Mouse (Mus musculus) fibroblast of lung, adult 2 months (primary cell): ENCODE data around the gene Slc2a1.

ENCODE experiments used
- DNase-seq: peaks from one replicate; pipeline ENCODE4 v3.0.0-alpha.2; 2011; ENCODE audit warnings: low read depth

The Slc2a1 gene

GRCm38 (mm10) chr4:119098216-119099210 lies 10.0 kb upstream of the Slc2a1 start:
- DNase-seq, result no peak

- DNase-seq, result no peak
These were observed 7.1 kb upstream of the Slc2a1 start for GRCm38 (mm10) chr4:119101392-119101791.

- DNase-seq, result no peak
These were observed 6.0 kb upstream of the Slc2a1 start for GRCm38 (mm10) chr4:119102350-119103126.

GRCm38 (mm10) chr4:119104847-119105246 lies 3.7 kb upstream of the Slc2a1 start:
- no peak for DNase-seq

DNA sequence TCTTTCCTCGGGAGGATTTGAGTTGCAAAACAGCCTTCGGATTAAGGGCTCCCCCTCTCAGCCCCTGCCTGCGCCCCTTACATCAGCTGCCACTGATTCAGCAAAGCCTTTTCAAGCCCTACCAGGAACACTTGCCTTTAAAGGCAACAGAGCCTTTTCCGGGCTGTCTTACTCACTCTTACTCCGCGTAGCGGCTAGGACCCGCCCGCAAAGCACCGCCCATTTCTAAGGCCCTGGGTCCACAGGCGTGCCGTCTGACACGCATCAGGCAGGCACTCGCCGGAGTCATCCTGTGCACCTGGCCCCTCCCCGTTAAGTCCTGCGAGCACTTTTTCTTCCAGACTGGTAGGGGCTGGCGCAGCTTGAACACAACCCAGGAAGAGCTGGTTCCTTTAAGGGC lies 2.8 kb upstream of the Slc2a1 start:
- DNase-seq, result peak; percentile 59

- no peak for DNase-seq
These were observed 644 bp upstream of the Slc2a1 start for GRCm38 (mm10) chr4:119107867-119108266.

DNA sequence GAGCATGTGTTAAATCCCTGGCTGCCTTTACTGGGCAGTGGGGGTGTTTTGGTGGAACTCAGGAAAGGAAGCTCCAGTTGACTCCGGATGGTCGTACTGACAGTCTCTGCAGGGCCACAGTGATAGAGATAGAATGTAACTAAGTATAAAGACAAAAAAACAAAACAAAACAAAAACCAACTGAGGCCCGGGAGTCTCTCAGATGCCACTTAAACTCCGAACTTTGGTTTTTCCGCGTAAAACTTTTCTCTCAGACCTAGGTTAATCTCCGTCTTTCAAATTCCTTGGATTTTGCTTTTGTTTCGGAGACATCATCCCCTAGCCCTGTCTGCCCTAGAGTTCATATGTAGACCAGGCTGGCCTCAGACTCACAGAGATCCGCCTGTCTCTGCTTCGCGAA lies 1.1 kb downstream of the Slc2a1 start:
- DNase-seq, result no peak

DNA sequence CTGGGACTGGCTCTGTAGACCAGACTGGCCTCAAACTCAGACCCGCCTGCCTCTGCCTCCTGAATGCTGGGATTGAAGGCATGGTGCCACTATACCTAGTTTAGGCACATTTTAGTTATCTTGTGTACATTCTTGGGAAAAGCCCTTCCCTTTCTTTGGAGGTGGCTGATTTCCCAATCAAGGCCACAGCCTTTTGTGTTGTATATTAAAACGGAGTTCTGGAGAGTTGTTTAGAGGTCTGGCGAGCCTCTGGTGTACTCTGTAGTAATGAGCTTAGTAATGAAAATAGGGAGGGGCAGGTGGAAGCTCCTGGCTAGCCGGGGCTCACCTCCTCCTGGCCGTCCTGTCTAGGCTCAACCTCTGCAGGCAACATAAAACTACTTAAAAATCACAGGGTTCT lies 2.0 kb downstream of the Slc2a1 start:
- no peak for DNase-seq

DNA sequence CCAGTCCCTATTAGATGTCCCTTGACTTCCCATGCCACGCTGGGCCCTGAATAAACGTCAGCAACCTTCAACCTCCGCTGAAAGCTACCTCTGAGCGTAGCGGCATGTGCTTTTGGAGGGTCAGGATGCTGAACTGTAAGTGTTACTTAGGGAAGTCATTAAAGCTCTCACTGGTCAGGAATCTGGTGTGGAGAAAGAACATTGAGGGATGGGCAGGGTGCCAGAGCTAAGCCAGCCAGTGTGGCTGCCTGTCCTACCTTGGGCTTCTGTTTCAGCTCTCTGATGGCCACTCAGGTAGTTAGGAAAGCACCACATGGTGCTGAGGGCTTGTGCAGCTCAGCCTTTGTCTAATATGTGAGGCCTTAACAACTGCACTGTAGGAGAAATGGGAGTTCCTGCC lies 2.9 kb downstream of the Slc2a1 start:
- no peak for DNase-seq

- DNase-seq, result no peak
These were observed 3.9 kb downstream of the Slc2a1 start for GRCm38 (mm10) chr4:119112256-119112885.

GRCm38 (mm10) chr4:119115611-119116070 lies 7.1 kb downstream of the Slc2a1 start:
- DNase-seq, result no peak

GRCm38 (mm10) chr4:119116336-119116735 lies 7.8 kb downstream of the Slc2a1 start:
- no peak for DNase-seq

- no peak for DNase-seq
These were observed 9.1 kb downstream of the Slc2a1 start for GRCm38 (mm10) chr4:119117571-119117970.

DNA sequence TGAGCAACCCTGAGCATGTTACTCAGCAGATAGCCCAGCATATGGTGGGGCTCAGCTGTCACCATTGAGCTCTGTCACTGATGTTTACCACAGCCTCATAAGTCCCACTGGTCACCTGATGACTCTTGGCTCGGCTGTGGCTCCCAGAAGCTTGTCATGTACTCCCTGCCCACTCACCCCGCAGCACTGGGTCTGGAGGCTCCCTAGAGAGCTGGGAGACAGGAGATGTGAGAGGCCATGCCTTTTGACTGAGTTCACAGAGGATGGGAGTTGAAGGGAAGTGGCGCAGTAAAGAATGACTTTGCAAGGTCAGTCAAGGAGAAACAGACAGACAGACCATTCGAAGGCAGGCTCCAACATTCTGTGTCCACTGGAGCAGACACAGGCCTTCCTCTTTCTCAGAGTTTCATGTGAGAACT lies 10.2 kb downstream of the Slc2a1 start:
- no peak for DNase-seq

GRCm38 (mm10) chr4:119119354-119119753 lies 10.8 kb downstream of the Slc2a1 start:
- DNase-seq, result no peak

DNA sequence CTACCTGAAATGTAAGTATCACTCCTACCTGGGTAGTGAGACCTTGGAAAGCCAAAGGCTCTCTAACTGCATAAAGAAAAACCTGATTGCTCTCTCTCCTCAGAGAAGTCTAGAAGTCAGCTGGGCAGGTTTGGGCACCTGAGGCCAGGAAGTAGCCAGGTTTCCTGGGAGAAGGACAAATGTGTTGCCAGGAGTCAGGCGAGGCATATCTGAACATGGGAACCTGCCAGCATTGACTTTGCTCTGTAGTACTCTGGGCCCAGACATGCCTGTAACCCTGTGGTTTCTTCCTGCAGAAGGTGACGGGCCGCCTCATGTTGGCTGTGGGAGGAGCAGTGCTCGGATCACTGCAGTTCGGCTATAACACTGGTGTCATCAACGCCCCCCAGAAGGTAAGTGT lies 11.6 kb downstream of the Slc2a1 start:
- DNase-seq, result no peak

DNA sequence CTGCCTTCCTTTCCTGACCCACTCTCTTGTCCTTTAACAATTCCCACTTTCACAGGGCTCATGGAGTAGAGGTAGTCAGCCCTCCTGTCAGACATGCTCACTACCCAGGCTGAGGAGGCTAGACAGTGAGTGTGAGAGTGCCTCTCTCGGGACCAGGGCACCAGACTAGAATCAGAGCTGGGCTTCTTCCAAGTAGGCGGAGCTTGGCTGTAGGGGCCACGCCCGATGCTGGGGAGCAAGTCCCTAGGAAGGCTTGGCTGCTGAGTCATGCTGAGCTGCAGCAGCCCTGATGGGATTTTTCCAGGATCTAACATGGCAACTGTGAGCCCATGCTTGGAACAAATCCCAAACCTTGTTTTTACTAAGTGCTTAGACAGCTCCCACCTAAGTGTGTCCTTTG lies 12.7 kb downstream of the Slc2a1 start:
- peak; percentile 98 for DNase-seq

DNA sequence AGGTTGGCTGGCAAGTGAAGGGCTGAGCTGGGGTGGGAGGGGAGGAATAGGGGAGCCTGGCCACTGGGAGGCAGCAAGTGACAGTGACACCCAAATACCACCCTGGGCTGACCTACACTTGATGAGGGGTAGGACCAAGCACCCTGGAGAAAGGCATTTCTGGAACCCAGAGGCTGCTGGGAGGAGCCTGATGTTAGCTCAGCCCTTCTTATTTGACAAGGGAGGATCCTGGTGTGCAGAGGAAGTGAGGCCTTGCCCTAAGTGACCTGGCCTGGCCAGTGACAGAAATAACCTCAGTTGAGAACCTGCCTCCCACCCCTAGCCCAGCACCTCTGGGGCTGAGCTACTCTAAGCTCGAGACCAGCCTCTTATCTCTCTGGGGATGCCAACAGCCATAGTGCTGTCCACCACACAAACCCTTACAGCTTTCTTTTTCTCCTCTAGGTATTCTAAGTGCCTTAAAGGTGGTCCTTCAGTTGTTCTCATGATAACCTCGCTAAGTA lies 16.3 kb downstream of the Slc2a1 start:
- DNase-seq, result no peak

- peak; percentile 78 for DNase-seq
These were observed 17.2 kb downstream of the Slc2a1 start for GRCm38 (mm10) chr4:119125577-119126270.

DNA sequence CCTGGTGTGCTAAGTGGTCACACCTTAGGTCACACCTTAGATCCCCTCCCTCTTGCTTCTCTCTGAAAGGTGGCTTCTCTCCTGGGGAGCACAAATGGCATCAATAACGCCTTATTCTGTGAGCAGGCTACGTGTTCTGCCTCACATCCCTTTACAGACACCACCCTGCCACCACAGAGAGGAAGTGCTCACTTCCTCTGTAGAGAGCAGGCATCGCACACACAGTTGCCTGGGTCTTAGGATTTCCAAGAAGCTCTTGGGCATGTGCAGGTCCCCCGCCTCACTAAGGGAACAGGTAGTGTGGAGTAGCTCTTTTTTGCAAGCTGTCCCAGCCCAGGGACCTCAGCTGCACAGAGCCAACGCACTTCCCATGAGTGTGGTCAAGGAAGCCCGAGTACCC lies 18.7 kb downstream of the Slc2a1 start:
- DNase-seq, result no peak

GRCm38 (mm10) chr4:119128547-119128946 lies 20.0 kb downstream of the Slc2a1 start:
- DNase-seq, result no peak

GRCm38 (mm10) chr4:119129096-119129495 lies 20.6 kb downstream of the Slc2a1 start:
- DNase-seq, result no peak
